Mouse (Mus musculus) CD4-positive naive resting alpha-beta T cell, adult 57 days (primary cell): ENCODE measurements around the gene Foxd3. TPM values are rescaled to one million over a fixed set of nuclear protein-coding genes. Genes with fewer than 3 reads are reported as not detected.

Source experiments
- total RNA-seq: library from RNA; stranded (reverse); gene quantifications from one replicate; pipeline ENCODE4 v1.2.4, GENCODE M21; 2023

Gene Foxd3
- not detected for total RNA-seq

DNA sequence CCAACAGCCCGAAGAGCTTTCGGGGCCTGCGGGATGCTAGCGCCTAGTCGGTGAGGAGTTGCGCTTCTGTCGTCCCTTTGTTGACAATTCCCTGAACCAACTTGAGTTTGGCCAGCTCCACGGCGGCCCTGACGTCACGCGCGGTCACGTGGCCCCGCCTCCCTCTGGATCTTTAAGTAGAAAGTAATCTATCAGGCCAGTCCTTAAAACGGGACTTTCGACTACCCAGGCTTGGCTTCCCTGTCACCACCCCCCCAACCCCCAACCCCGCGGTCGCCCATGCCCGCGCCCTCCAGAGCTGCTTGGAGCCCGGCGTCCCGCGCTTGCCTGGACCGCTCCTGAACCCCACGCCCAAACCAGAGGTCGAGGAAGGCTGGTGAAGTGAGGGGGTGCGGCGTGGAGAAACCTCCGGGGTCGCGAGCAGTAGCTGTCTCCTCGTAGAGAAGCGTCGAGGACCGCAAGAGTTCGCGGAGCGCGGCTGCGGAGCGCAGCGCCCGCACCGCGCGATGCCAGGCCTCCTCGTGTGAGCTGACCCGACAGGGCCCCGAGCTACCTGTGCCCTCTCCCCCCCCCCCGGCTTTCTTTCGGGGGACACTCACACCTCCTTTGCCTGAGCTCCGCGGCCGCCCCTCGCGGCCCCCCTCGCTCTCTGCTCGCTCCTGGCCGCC lies at the start of gene Foxd3:
Gene Foxd3 (plus strand): TSS at position 363 of the 668 bp plus-strand sequence.

Other genes with a start within 250 kb of the Foxd3 start
- gene Alg6, start 59.4 kb downstream of the Foxd3 start, total RNA-seq: 4.0 TPM
- gene Efcab7, start 172.9 kb downstream of the Foxd3 start, total RNA-seq: 9.3 TPM